Mouse (Mus musculus): ENCODE data around the gene Psrc1. TPM values are rescaled to one million over a fixed set of nuclear protein-coding genes. Genes with fewer than 3 reads are reported as not detected.

The Psrc1 gene
- polyA plus RNA-seq, 1 experiment from 2014 or later, result 26.1 TPM

DNA sequence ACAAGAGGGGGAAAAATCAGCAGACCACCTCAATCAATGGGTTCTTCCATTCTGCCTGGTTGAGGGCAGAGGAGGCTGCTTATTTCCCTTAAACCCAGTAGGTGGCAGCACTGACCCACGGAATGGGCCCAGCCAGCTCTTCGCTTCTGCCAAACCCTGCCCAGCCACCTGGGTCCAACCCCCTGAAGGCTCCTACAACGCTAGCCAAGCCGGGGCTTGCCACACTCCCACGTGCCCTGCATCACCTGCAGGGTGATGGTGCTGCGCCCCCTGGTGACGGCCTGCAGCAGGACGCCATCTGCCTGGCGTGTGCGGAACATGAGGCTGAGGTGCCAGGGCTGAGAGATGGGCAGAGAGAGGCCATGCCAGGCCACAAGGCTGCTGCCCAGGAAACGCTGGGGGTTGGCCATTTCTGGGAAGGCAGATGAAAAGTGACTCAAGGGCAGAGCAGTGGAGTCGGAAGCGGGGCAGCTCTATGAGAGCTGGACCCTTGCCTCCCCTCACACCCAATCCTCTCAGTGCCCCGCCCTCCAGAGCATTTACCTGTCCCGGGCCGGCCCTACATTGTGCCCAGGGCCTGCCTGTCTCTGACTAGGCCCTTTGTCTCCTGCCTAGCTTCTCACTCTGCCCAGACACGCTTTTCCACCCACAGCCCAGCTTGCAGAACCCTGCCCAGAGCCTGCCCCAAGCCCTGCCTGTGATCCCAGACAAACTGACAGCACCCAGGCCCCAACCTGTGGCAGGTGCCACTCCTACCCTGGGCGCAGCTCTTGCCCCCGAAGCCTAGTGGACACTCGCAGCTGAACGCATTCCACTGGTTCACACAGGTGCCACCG lies 18.3 kb downstream of the Psrc1 start:
- Histone ChIP-seq H3K9me3 (ENCODE audit: control insufficient read depth, low read length) (no peaks in the 10 kb centered on the region), H3K36me3 (ENCODE audit: control insufficient read depth, insufficient read depth, low read length) (no peaks in the 10 kb centered on the region), H3K27ac (ENCODE audit: low read length) (no peak overlapping the region), H3K4me2 (ENCODE audit: low read depth, low read length) (peak overlapping the region; percentile 49), H3K4me3 (ENCODE audit: low read length) (peak overlapping the region; percentile 25; the same call in 1 of the 2 replicates), H3K27me3 (replicated peaks; ENCODE audit: control insufficient read depth, insufficient read depth, low read length) (no peaks in the 10 kb centered on the region), H3K9ac (ENCODE audit: low read depth, low read length) (peak overlapping the region; percentile 38; the same call in 1 of the 2 replicates), H3K4me1 (ENCODE audit: control insufficient read depth, insufficient read depth, low read length) (peaks cover 5% of the 10 kb centered on the region; the same call in 1 of the 2 replicates)
- WGBS, result 35% methylated on average over 22 of the region's 22 CpGs
- peak; percentile 91 for ATAC-seq

DNA sequence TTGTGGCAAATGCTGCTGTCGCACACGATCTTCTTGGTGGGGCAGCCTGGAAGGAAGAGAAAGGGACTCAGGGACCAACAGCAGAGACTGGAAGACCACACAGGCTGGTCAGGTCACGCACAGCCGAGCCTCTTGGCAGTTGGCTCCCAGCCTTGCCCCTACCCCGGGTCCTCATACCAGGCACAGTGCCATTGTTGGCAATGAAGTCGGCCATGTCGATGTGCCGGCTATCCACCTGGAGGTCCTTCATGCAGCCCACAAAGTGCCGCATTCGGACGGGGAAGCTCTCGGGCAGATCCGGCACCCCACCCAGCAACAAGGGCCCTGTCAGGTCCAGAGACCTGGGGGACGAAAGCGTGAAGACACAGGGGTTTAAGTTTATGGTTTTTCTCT lies 18.9 kb downstream of the Psrc1 start:
- Histone ChIP-seq H3K36me3 (ENCODE audit: control insufficient read depth, insufficient read depth, low read length) (no peaks in the 10 kb centered on the region), H3K4me1 (ENCODE audit: control insufficient read depth, insufficient read depth, low read length) (peaks cover 5% of the 10 kb centered on the region; the same call in 1 of the 2 replicates), H3K4me3 (ENCODE audit: low read length) (no peak overlapping the region), H3K27ac (ENCODE audit: low read length) (no peak overlapping the region), H3K9ac (ENCODE audit: low read depth, low read length) (no peak overlapping the region), H3K4me2 (ENCODE audit: low read depth, low read length) (no peak overlapping the region), H3K27me3 (replicated peaks; ENCODE audit: control insufficient read depth, insufficient read depth, low read length) (no peaks in the 10 kb centered on the region), H3K9me3 (ENCODE audit: control insufficient read depth, low read length) (no peaks in the 10 kb centered on the region)
- WGBS, result 90% methylated on average over 15 of the region's 15 CpGs
- no peak for ATAC-seq

DNA sequence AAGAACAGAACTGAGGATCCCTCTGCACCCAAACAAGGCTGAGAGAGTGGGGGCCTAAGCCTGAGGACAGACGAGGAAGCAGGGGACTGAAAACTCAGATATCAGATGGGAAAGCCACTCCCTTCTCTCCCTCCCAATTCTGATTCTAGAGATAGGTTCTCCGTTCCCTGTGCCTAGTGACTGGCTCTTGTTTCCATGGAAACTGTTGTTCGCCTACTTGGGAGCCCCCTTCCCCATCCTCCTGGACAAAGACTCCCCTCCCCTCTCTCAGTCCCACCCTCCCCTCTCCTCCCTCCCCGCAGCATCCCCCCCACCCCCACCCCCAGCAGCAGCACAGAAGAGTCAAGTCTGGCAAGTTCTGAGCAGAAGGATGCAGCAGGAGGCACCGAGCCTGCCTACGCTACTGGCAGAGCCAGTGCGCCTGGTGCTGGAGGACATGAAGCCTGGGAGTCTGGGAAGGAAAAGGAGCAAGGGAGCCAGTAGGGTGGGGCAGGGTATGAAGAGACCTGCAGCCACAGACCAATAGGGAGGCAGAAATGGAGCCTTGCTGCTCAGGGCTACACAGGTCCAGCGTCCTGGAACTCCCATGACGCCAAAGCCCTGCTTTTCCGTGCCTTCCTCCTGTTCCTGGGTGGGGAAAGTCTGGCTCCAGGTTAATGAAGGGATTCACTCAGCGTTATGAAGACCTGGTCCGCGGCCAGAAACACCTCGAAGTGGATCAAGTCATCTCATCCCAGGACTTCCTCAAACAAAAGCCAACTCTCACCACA lies 22.1 kb downstream of the Psrc1 start:
- Histone ChIP-seq H3K9ac (ENCODE audit: low read depth, low read length) (no peak overlapping the region), H3K4me1 (ENCODE audit: control insufficient read depth, insufficient read depth, low read length) (peaks cover 5% of the 10 kb centered on the region; the same call in 1 of the 2 replicates), H3K27me3 (replicated peaks; ENCODE audit: control insufficient read depth, insufficient read depth, low read length) (no peaks in the 10 kb centered on the region), H3K9me3 (ENCODE audit: control insufficient read depth, low read length) (no peaks in the 10 kb centered on the region), H3K4me2 (ENCODE audit: low read depth, low read length) (no peak overlapping the region), H3K27ac (ENCODE audit: low read length) (no peak overlapping the region), H3K36me3 (ENCODE audit: control insufficient read depth, insufficient read depth, low read length) (no peaks in the 10 kb centered on the region), H3K4me3 (ENCODE audit: low read length) (no peak overlapping the region)
- ATAC-seq, result no peak
- 53% methylated on average over 14 of the region's 14 CpGs for WGBS

DNA sequence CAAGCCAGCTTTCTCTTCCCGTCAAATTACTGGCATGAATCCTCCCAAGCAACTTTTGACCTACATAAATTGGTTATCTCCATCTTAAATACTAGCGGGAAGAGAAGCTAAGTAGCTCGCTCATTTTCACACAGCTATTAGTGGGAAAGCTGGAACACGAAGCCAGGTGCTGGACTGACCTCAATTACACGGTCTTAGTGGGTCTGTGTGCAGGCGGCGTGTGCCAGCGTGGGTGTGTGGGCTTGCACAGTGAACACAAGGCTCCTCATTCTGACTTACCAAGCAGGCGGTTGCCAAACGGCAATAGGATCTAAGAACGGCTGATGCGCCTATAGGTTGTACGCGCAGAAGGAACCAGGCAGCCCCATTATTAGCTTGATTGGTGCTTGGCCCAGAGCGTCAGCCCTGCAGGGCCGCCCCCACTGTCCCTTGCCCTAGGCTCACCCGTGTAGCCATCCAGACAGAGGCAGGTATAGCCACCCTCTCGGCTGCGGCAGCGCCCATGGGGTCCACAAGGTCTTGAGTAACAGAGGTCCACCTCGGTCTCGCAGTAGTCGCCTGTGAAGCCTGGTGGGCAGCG lies 22.8 kb downstream of the Psrc1 start:
- H3K27ac ChIP-seq (ENCODE audit: low read length), result no peak overlapping the region
- no peak overlapping the region for H3K4me2 ChIP-seq (ENCODE audit: low read depth, low read length)
- H3K9ac ChIP-seq (ENCODE audit: low read depth, low read length), result no peak overlapping the region
- H3K36me3 ChIP-seq (ENCODE audit: control insufficient read depth, insufficient read depth, low read length), result no peaks in the 10 kb centered on the region
- H3K4me3 ChIP-seq (ENCODE audit: low read length), result no peak overlapping the region
- peaks cover 5% of the 10 kb centered on the region for H3K4me1 ChIP-seq (ENCODE audit: control insufficient read depth, insufficient read depth, low read length)
- WGBS, result 87% methylated on average over 24 of the region's 24 CpGs
- ATAC-seq, result no peak
- no peaks in the 10 kb centered on the region for H3K9me3 ChIP-seq (ENCODE audit: control insufficient read depth, low read length)
- no peaks in the 10 kb centered on the region for H3K27me3 ChIP-seq (replicated peaks; ENCODE audit: control insufficient read depth, insufficient read depth, low read length)

DNA sequence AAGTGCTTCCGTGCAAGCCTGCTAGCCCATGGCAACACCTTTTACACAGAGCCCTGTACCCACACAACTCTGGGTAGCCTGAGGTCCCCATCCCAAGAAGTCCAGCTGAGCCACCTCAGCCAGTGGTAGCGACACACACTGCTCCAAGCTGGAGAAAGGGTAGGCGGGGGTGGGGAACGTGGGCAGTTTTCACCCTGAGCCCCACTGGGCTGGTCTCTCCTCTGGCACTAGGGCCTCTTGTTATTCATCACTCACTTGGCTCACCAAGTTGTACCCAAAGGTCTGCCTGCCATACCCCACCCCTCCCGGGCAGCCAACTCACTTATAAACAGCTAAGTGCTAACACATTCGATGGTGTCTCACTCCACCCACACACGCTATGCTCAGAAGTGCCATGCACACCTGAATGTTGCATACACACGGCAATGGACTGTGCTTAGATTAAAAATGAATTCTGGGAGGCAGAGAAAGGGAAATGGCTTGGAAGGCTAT lies 24.9 kb downstream of the Psrc1 start:
- H3K9ac ChIP-seq (ENCODE audit: low read depth, low read length), result no peak overlapping the region
- H3K27ac ChIP-seq (ENCODE audit: low read length), result no peak overlapping the region
- 84% methylated on average over 8 of the region's 8 CpGs for WGBS

DNA sequence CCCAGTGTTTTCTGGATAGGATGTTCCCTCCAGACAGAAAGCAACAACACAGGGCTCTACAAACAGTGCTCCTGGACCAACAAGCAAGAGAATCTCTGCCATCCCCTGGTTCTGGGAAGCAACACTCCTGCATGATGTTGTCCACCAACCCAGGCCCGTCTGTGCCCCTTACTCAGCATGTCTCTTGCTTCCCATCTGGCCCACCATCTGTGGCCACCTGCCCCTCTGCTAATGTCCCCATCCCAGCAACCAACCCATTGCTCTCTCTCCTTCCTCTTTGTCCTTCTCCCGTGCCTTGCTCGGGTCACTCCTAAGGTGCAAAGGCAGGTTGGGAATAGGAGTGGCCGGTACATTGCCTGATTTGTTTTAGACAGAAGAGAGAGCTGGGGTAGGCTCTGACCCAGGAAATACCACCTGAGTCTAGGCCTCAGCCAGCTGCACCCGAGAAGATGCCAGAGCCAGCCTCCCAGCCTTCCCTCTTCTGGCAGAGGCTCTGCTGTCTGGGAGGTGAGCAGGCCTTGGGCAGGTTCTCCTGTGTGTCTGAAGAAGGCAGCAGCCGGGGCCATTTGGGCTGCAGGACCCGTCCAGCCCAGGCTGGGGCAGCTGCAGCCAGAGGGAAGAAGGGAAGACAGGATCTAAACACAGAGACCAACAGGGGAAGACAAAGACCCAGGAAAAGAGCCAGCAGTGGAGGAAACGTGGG lies 26.2 kb downstream of the Psrc1 start:
- Histone ChIP-seq H3K27me3 (replicated peaks; ENCODE audit: control insufficient read depth, insufficient read depth, low read length) (no peaks in the 10 kb centered on the region), H3K4me1 (ENCODE audit: control insufficient read depth, insufficient read depth, low read length) (peaks cover 4% of the 10 kb centered on the region; the same call in 1 of the 2 replicates), H3K4me3 (ENCODE audit: low read length) (no peak overlapping the region), H3K27ac (ENCODE audit: low read length) (no peak overlapping the region), H3K9me3 (ENCODE audit: control insufficient read depth, low read length) (peaks cover 12% of the 10 kb centered on the region), H3K4me2 (ENCODE audit: low read depth, low read length) (no peak overlapping the region), H3K36me3 (ENCODE audit: control insufficient read depth, insufficient read depth, low read length) (peaks cover 7% of the 10 kb centered on the region), H3K9ac (ENCODE audit: low read depth, low read length) (peak overlapping the region; percentile 31; the same call in 1 of the 2 replicates)
- no peak for ATAC-seq
- 52% methylated on average over 8 of the region's 8 CpGs for whole genome bisulfite sequencing

More for the DNA sequence above, 24.9 kb downstream of the Psrc1 start:
- no peak overlapping the region for H3K4me2 ChIP-seq (ENCODE audit: low read depth, low read length)
- H3K27me3 ChIP-seq (replicated peaks; ENCODE audit: control insufficient read depth, insufficient read depth, low read length), result no peaks in the 10 kb centered on the region
- peaks cover 3% of the 10 kb centered on the region for H3K9me3 ChIP-seq (ENCODE audit: control insufficient read depth, low read length)
- no peak overlapping the region for H3K4me3 ChIP-seq (ENCODE audit: low read length)
- peaks cover 6% of the 10 kb centered on the region for H3K36me3 ChIP-seq (ENCODE audit: control insufficient read depth, insufficient read depth, low read length)
- H3K4me1 ChIP-seq (ENCODE audit: control insufficient read depth, insufficient read depth, low read length), result peaks cover 4% of the 10 kb centered on the region; the same call in 1 of the 2 replicates
- no peak for ATAC-seq

DNA sequence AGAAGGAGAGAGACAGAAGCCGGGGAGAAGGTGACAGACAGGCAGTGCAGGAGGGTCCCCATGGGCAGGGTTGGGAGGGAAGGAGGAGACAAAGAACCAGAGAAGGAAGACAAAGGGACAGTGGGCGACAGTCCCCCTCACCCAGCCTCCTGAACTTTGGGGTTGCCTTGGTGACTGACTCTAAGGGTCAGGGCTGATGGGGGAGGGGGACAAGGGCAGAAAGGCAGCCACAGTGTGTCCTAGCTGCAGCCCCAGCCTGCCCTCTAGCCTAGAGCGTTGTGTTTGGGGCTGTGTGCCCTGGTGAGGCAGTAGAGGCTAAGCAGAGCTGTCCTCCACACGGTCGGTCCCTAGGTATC lies 26.7 kb downstream of the Psrc1 start:
- Histone ChIP-seq H3K4me1 (ENCODE audit: control insufficient read depth, insufficient read depth, low read length) (peaks cover 4% of the 10 kb centered on the region; the same call in 1 of the 2 replicates), H3K4me3 (ENCODE audit: low read length) (no peak overlapping the region), H3K9me3 (ENCODE audit: control insufficient read depth, low read length) (peaks cover 12% of the 10 kb centered on the region), H3K4me2 (ENCODE audit: low read depth, low read length) (no peak overlapping the region), H3K27ac (ENCODE audit: low read length) (no peak overlapping the region), H3K36me3 (ENCODE audit: control insufficient read depth, insufficient read depth, low read length) (peaks cover 7% of the 10 kb centered on the region), H3K27me3 (replicated peaks; ENCODE audit: control insufficient read depth, insufficient read depth, low read length) (no peaks in the 10 kb centered on the region), H3K9ac (ENCODE audit: low read depth, low read length) (peak overlapping the region; percentile 31; the same call in 1 of the 2 replicates)
- 41% methylated on average over 5 of the region's 5 CpGs for WGBS
- ATAC-seq, result no peak

DNA sequence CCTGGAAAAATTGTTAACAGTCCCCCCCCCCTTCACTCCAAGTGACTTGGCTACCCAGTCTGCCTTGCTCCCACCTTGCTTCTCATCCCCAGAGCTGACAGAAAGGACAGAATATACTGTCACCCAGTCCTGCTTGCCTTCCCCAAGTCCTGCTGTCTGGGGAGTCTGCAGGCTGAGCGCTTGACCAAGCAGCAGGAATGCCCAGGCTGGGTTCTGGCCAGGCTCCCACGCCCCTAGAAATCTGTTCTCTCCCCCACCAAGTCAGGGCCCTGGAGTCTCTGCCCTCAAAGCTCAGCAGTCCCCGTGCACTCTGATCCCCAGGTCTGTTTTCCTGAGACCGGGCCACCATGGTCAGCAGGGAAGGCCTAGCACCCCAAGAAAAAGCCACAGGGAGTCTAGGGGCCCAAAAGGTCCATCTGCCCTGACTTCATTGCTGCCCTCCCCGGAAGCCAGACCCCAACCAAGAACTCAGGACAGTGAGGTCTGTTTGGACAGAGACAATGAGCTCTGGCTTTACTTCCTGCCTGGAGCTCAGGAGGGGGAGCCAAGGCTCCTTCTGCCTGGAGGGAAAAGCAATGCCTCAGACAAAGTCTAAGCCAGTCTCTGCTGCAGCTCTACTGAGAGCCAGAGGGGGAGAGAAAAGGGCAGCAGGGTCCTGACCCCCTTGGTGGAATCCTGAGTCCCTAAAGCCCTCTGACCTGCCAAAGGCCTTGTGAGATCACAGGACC lies 27.6 kb downstream of the Psrc1 start:
- H3K4me3 ChIP-seq (ENCODE audit: low read length), result no peak overlapping the region

More for the DNA sequence above, 27.6 kb downstream of the Psrc1 start:
- Histone ChIP-seq H3K4me1 (ENCODE audit: control insufficient read depth, insufficient read depth, low read length) (peaks cover 4% of the 10 kb centered on the region; the same call in 1 of the 2 replicates), H3K27me3 (replicated peaks; ENCODE audit: control insufficient read depth, insufficient read depth, low read length) (no peaks in the 10 kb centered on the region), H3K9me3 (ENCODE audit: control insufficient read depth, low read length) (peaks cover 12% of the 10 kb centered on the region), H3K27ac (ENCODE audit: low read length) (0 out of 2 replicates have a peak overlapping the region, but pooled peaks have one; percentile 10), H3K9ac (ENCODE audit: low read depth, low read length) (peak overlapping the region; percentile 12), H3K36me3 (ENCODE audit: control insufficient read depth, insufficient read depth, low read length) (peaks cover 7% of the 10 kb centered on the region), H3K4me2 (ENCODE audit: low read depth, low read length) (no peak overlapping the region)
- WGBS, result 55% methylated on average over 5 of the region's 5 CpGs
- ATAC-seq, result no peak

All from intestine, embryonic 16.5 days (tissue).